Mouse (Mus musculus): ENCODE measurements around the gene Fam114a1.

The Fam114a1 gene

DNA sequence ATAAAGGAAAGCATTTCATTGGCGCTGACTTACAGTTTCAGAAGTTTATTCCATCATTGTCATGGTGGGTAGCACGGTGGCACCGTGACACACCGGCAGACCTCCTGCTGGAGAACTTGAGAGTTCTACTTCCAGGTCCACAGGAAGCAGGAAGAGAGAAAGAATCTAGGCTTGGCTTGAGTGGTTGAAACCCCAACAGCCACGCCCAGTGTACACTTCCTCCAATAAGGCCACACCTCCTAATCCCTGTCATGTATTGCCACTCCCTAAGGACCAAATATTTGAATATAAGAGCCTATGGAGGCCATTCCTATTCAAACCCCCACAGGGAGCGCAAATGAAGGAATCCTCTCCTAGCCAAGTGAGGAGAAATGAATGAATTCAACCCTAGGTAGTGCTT is 87.7 kb downstream of the Fam114a1 start:
- no peak for DNase-seq (ENCODE audit: low spot score)

DNA sequence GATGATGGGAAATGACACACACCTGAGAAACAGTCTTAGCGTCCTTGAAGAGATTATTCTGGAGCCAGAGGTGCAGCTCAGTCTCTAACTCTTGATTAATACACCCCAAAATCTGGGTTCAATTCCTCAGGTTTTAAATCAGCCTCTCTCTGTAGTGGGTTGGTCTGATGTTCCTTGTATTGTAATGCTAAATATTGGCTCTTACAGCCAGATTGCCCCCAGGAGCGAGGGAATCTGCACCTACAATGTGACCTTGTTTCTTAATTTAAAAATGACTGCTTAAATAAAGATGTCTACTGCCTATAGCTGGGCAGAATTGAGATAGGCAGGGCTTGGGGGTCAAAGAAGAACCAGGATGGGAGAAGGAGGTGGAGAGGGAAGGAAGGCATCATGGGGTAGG is 89.9 kb downstream of the Fam114a1 start:
- DNase-seq (ENCODE audit: low spot score) = no peak

DNA sequence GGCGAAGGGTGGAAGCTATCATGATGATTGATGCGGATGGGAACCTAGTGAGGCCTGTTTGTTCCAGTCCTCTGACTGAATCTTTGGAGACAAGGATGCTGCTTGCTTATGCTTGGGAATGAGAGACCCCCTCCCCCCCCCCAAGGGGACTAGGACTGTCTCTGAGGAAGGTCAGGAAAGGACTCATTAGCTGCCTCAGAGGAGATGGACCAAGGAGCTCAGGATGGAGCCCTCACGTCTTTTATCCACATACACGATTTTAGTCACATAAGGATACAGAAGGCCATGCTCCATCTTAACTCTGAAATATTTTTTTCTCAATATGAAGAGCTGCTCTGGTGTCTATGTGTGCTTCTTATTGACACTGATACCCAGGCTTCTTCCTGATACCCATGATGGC is 92.4 kb downstream of the Fam114a1 start:
- no peak for DNase-seq (ENCODE audit: low spot score)

DNA sequence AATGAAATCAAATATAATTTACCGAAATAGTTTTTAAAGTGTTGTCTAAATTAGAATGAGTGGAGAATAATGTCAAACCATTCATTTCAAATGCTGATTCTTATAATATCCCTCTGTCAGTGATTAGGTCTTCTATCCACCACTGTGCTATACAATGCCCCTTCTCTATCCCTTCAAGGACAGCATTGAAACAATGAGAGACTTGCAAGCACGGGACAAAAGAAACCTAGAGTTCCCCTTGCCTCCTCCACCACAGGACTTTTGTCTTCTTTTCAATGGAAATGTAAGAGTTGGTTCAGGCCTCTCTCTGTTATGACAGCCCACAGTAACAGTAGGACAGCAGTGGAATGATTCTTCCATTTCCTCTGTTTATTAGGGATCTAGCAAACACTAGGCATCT is 93.4 kb downstream of the Fam114a1 start:
- DNase-seq (ENCODE audit: low spot score) = no peak

DNA sequence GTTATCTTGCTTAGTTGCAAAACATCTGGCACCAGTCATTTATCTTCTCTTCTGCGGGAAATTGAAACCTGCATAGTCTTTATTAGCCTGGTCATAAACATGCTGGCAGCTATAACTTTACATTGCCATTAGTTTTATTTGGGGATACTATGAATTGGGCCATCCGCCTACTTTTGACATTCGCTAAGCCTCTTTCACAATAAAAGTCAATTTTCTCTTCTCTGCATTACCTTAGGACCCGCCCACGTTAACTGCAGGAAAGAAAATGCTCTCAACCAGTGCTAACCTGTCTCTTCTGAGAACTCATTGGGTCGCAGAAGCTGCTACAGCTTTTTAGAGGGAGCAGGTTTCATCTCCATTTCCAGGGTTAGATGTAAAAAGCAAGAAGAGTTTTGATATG is 98.3 kb downstream of the Fam114a1 start:
- no peak for DNase-seq (ENCODE audit: low spot score)

DNA sequence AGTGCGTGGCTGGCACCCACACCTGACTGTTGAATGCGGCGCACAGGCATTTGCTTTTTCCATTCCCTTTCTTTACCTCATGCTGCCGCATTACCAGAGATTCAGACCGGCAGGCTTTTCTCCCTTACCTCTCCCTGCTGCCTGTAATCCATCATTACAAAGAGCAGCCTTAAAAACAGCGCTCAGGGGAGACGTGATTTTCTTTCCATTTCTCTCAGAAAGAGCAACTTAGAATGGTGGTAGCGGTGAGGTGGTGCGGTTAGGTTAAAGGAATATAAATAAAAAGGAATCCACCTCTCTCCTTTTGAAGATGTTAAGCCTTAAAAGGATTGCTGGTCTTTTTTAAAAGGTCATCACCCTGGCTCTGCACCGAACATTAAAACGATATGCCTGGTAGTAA is 100.0 kb downstream of the Fam114a1 start:
- no peak for DNase-seq (ENCODE audit: low spot score)

DNA sequence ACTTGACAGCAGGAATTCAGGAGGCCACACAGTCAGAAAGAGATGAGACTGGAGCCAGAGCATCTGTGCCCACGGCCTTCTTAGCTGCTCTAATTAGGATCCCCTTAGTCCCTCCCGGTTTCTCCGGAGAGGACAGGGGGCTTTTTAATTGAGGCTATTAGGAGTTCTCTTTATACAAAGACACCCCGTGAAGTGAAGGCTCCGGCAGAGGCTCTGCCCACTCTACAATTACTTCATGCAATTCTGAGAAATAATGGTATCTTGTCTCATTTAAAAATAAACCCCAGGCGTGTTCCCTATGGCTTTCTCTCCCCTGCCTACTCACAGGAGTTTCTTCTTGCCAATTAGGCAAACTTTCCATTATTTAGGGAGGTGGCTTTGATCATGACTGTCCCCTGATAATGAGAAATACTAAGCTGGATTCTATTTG is 101.8 kb downstream of the Fam114a1 start:
- DNase-seq (ENCODE audit: low spot score) = no peak

DNA sequence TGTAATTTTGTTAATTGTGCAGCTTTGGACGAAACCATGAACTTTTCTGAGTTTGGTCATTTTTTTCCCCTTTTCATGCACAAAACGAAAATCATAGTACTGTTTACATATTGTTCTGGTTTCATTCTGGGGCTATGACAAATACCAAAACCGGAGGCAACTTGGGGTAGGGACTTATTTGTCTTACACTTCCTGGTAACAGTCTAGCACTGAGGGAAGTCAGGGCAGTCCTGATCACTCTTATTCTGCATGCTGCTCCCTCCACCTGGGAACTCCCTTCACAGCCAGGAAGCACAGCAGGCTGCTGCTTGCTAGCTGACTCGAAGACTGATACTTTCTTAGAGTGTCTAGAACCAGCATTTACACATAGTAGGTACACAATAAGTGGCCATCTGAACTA is 103.4 kb downstream of the Fam114a1 start:
- DNase-seq (ENCODE audit: low spot score) = no peak

DNA sequence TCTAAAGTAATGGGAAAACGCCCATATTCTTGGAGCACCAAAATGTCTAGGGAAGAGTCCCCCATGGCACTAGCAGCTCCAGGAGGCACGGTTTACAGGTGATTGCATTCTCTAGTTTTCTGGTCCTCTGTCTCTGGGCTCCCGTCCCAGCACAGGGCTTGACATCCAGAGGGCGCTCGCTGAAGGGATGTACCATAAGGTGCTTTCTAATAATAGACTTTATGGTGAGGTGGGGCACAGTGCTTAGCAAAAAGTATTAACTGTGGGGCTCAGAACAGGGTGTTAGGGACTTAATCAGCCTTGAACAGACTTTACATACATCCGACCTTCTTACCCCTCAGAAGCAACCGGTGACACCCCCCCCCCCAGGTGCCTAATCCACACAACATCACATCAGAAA is 104.8 kb downstream of the Fam114a1 start:
- no peak for DNase-seq (ENCODE audit: low spot score)

DNA sequence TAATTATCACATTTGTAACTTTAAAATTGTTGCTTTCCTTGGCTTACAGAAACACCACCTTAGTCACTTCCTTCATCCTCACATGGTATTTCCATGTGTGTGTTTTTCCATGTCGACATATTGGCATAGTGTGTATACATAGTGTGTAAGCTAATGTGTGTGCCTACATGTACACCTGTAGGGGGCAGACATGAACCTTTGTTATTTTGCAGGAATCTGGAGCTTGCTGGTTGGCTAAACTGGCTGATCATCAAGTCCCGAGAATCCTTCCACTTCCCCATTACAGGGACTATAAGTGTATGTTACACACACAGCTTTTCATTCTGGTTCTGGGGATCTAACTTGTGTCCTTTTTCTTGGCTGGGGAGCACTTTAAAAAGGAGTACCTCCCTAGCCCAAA is 106.2 kb downstream of the Fam114a1 start:
- DNase-seq (ENCODE audit: low spot score) = no peak

DNA sequence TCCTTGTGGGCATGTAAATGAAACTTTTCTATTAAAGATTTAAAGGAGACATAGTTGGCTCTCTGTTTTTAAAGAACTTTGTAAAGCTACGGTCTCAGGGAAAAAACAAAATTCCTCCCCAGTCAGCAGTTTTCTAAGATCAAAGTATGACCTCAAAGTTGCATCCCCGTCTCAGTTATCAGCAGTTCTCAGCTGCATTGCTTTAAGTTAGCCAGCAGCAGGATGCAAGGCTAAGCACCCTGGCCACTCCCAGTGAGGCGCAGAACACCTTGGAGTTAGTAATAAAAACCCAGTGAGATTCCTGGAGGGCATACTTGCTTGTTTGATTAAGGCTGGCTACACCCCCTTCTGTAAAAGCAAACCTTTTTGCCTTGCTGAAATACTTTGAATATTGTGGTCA is 106.9 kb downstream of the Fam114a1 start:
- no peak for DNase-seq (ENCODE audit: low spot score)

DNA sequence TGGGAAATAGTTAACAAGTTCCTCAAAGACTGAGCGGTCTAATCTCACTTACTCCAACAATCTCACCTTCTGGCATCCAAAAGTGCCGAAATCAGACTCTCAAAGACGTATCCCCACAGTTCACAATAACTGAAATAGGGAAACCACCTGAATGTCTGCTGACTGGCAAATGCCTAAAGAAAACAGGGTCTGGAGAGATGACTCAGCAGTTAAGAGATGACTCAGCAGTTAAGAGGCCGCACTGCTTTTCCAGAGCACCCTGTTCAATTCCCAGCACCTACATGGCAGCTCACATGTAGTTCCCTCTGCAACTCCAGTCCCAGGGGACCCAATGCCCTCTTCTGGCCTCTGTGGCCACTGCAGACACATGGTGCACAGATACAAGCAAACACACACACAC is 108.2 kb downstream of the Fam114a1 start:
- no peak for DNase-seq (ENCODE audit: low spot score)

DNA sequence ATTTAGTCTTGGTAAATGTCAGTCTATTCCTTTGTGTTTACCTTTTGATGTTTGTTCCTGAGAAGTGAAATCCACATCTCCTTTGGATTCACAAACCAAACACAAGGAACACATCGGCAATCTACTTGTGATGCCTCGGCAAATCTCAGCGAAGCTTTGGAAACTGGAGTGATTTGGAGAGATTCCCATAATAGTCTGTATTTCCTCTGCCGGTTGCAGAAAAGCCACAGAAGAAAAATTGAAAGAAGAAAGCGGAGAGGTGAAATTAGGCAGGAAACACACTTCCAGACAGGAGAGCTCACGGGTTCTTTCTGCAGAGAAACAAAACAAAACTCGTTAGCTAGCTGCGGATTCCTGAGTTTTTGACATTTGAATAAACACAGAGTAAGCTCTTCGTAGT is 110.0 kb downstream of the Fam114a1 start:
- no peak for DNase-seq (ENCODE audit: low spot score)

DNA sequence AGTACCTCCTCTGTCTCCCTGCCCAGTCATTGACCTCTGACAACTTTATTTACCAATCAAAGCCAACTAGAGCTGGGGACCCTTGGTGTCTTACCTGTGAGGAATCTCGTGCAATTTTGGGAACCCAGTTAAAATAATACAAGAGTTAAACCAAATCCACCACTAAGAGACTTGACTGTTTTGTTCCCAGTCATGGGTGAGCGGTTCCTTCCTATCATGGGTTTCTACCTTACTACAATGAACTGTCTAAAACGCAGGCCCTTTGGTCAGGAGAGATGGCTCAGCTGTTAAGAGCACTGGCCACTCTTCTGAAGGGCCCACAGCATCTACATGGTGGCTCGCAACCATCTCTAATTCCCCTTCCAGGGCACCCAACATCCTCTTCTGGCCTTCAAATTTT is 112.0 kb downstream of the Fam114a1 start:
- DNase-seq (ENCODE audit: low spot score) = no peak

DNA sequence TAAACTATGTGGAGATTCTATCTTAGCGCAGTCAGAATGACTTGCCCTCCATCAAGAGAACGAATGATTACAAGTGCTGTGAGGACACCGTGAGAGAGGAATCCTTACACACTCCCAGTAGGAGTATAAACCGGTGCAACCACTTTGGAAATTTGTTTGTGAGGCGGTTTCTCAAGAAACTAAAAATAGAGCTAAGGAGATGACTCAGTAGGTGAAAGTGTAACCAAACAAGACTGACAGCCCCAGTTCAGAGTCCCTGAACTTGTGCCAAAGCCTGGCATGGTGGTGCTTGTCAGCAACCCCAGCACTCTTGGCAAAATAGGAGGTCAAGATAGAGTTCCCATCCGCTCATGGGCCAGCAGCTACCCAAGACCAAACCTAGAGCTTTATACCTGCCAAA is 116.7 kb downstream of the Fam114a1 start:
- no peak for DNase-seq (ENCODE audit: low spot score)

DNA sequence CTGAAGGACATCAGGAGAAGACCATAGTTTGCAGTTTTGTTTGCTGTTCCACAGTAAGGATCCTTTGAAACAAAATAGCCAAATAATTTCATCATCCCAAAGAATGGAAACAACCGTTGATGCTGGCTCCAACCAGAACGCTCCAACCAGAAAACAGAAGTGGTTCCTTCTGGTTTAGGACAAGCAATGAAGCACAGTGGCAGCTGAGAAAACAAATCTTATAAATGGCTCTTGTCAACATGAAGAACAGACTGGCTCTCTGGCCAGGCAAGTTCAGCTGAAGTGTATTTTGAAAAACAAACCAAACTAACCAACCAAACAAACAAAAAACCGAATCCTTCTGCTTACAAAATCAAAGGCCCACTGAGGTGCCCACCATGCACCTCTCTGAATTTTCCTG is 119.8 kb downstream of the Fam114a1 start:
- no peak for DNase-seq (ENCODE audit: low spot score)

DNA sequence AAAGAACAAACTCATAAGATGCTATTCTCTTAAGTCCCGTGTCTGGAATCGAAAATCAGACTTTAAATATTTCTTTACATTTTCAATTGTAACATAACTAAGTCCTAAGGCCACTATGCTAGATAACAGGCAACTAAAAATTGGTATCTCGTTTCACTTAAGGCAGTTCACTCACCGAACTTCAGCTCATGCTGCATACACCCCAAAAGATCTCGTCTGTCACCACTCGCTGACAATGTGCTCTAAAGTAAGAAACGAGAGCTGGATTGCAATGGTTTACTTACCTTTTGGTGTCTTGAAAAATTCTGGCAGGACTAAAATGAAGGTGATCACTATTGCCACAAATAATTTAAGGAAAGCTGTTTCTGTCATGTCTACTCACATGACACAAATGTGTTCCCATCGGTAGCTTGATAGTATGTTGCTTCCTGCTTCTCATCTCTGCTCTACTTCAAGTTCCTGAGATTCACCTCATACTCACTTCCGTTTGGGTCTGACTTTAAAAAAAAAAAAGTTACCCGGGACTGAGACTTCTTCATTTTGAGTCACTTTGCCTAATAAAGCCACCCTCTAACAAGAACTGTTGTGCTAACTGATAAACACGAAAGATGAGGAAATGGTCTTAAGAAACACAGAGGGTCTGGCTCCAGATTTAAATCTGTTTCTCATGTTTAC is 121.5 kb downstream of the Fam114a1 start:
- DNase-seq (ENCODE audit: low spot score) = no peak

Measured in ovary, postnatal 14 days (tissue).